Mouse (Mus musculus) yolk sac, embryonic 10.5 days (tissue): ENCODE measurements around the gene Capsl.

Experiments used
- DNase-seq: peaks from one replicate; pipeline ENCODE4 v3.0.0-alpha.2; 2017; ENCODE audit warnings: low spot score

Capsl gene

GRCm38 (mm10) chr15:9435534-9436180 lies at the start of gene Capsl:
TSS of gene Capsl (plus strand) at chr15:9436028.
- peak; percentile 79 for DNase-seq

GRCm38 (mm10) chr15:9409475-9409874 lies 26.4 kb upstream of the Capsl start:
- no peak for DNase-seq

- no peak for DNase-seq
Measured at GRCm38 (mm10) chr15:9421163-9421562, 14.7 kb upstream of the Capsl start.

GRCm38 (mm10) chr15:9427849-9428248 lies 8.0 kb upstream of the Capsl start:
- DNase-seq, result no peak

- no peak for DNase-seq
Measured at GRCm38 (mm10) chr15:9429843-9430242, 6.0 kb upstream of the Capsl start.

GRCm38 (mm10) chr15:9451999-9452398 lies 16.2 kb downstream of the Capsl start:
- DNase-seq, result no peak

- DNase-seq, result no peak
Measured at GRCm38 (mm10) chr15:9452842-9453241, 17.0 kb downstream of the Capsl start.

- no peak for DNase-seq
Measured at GRCm38 (mm10) chr15:9454198-9454597, 18.4 kb downstream of the Capsl start.

- peak; percentile 29 for DNase-seq
Measured at GRCm38 (mm10) chr15:9455241-9455640, 19.4 kb downstream of the Capsl start.

GRCm38 (mm10) chr15:9463521-9464027 lies 27.7 kb downstream of the Capsl start:
- DNase-seq, result no peak

GRCm38 (mm10) chr15:9464039-9464438 lies 28.2 kb downstream of the Capsl start:
- DNase-seq, result no peak

- DNase-seq, result no peak
Measured at GRCm38 (mm10) chr15:9471053-9471685, 35.3 kb downstream of the Capsl start.

- no peak for DNase-seq
Measured at GRCm38 (mm10) chr15:9472167-9472566, 36.3 kb downstream of the Capsl start.

GRCm38 (mm10) chr15:9472618-9473017 lies 36.8 kb downstream of the Capsl start:
- DNase-seq, result no peak

- DNase-seq, result no peak
Measured at GRCm38 (mm10) chr15:9473188-9473587, 37.4 kb downstream of the Capsl start.

GRCm38 (mm10) chr15:9489417-9490118 lies 53.7 kb downstream of the Capsl start:
- DNase-seq, result no peak

- no peak for DNase-seq
Measured at GRCm38 (mm10) chr15:9492077-9492476, 56.2 kb downstream of the Capsl start.
